Mouse (Mus musculus) T-helper 17 cell (primary cell): Measurements from ENCODE around the gene Adgrg5.

Experiments used
- in situ Hi-C, 2 experiments: fragments of 300-600 bp; cut with MboI, MseI; formaldehyde crosslinking; loops; 1 replicate in 1 of 2; 2 replicates in 1 of 2; pipeline ENCODE4 v1.15.1; 2025; ENCODE audit warnings: high pct_unique_total_duplicates in 2 of 2

The Adgrg5 gene

GRCm38 (mm10) chr8:94916960-94917324, 6.6 kb upstream of the Adgrg5 start:
- in situ Hi-C loops: no loop called here

- in situ Hi-C loops: no loop called here
Observed at GRCm38 (mm10) chr8:94917352-94917751, 6.1 kb upstream of the Adgrg5 start.

- in situ Hi-C loops: no loop called here
Observed at GRCm38 (mm10) chr8:94917851-94918495, 5.5 kb upstream of the Adgrg5 start, which contains the start of gene Ccdc102a. TSS of gene Ccdc102a (minus strand) at chr8:94918098.

- in situ Hi-C loops: no loop called here
Observed at GRCm38 (mm10) chr8:94919256-94919655, 4.2 kb upstream of the Adgrg5 start.

- in situ Hi-C loops: no loop called here
Observed at GRCm38 (mm10) chr8:94922176-94922575, 1.3 kb upstream of the Adgrg5 start.

- in situ Hi-C loops: no loop called here
Observed at GRCm38 (mm10) chr8:94922602-94923001, 892 bp upstream of the Adgrg5 start.

GRCm38 (mm10) chr8:94928227-94928626, 4.7 kb downstream of the Adgrg5 start:
- in situ Hi-C loops: no loop called here

GRCm38 (mm10) chr8:94933918-94934317, 10.4 kb downstream of the Adgrg5 start:
- in situ Hi-C loops: no loop called here

- in situ Hi-C loops: no loop called here
Observed at GRCm38 (mm10) chr8:94935172-94935571, 11.7 kb downstream of the Adgrg5 start.

- in situ Hi-C loops: loop anchor here (5.0 to 10.0 kb wide), 4 partner anchors 55 to 265 kb away; partner anchors contain the start of gene Kifc3 (in 1 of the 2)
Observed at GRCm38 (mm10) chr8:94942566-94942965, 19.1 kb downstream of the Adgrg5 start.

GRCm38 (mm10) chr8:94945185-94945584, 21.7 kb downstream of the Adgrg5 start:
- in situ Hi-C loops: loop anchor here in 1 of 2 experiments (10.0 kb wide), 1 partner anchor 260 kb away; the partner anchor contains the start of gene Kifc3

- in situ Hi-C loops: loop anchor here in 1 of 2 experiments (10.0 kb wide), 1 partner anchor 256 kb away; the partner anchor contains the start of gene Kifc3
Observed at GRCm38 (mm10) chr8:94948421-94948820, 24.9 kb downstream of the Adgrg5 start.

GRCm38 (mm10) chr8:94949010-94949409, 25.5 kb downstream of the Adgrg5 start:
- in situ Hi-C loops: loop anchor here in 1 of 2 experiments (10.0 kb wide), 1 partner anchor 256 kb away; the partner anchor contains the start of gene Kifc3

GRCm38 (mm10) chr8:94950046-94950445, 26.6 kb downstream of the Adgrg5 start:
- in situ Hi-C loops: no loop called here

- in situ Hi-C loops: no loop called here
Observed at GRCm38 (mm10) chr8:94950458-94950857, 27.0 kb downstream of the Adgrg5 start.

- in situ Hi-C loops: no loop called here
Observed at GRCm38 (mm10) chr8:94952086-94952485, 28.6 kb downstream of the Adgrg5 start.

GRCm38 (mm10) chr8:94953624-94954367, 30.3 kb downstream of the Adgrg5 start:
- in situ Hi-C loops: no loop called here

GRCm38 (mm10) chr8:94954368-94954737, 30.9 kb downstream of the Adgrg5 start:
- in situ Hi-C loops: no loop called here

- in situ Hi-C loops: no loop called here
Observed at GRCm38 (mm10) chr8:94954921-94955758, 31.6 kb downstream of the Adgrg5 start.

GRCm38 (mm10) chr8:94956078-94956574, 32.6 kb downstream of the Adgrg5 start:
- in situ Hi-C loops: no loop called here

- in situ Hi-C loops: loop anchor here in 1 of 2 experiments (5.0 kb wide), 2 partner anchors 35 to 105 kb away; no protein-coding TSS in a partner anchor
Observed at GRCm38 (mm10) chr8:94962201-94962600, 38.7 kb downstream of the Adgrg5 start.
